Mouse (Mus musculus) heart, adult 2 months (tissue): Measurements from ENCODE around the gene Meis1.

Experiments
- CTCF ChIP-seq: fragments of 200-600 bp; IDR thresholded peaks from 2 replicates; pipeline ENCODE4 v1.8.1; 2022; ENCODE audit warnings: antibody characterized with exemption, mild to moderate bottlenecking, moderate library complexity
- POLR2A ChIP-seq: fragments of 200-500 bp; IDR thresholded peaks from 2 replicates; pipeline ENCODE4 v1.6.1; 2011; ENCODE audit warnings: mild to moderate bottlenecking, low read depth, low read length, control low read depth; ENCODE audit not compliant: insufficient read depth

DNA sequence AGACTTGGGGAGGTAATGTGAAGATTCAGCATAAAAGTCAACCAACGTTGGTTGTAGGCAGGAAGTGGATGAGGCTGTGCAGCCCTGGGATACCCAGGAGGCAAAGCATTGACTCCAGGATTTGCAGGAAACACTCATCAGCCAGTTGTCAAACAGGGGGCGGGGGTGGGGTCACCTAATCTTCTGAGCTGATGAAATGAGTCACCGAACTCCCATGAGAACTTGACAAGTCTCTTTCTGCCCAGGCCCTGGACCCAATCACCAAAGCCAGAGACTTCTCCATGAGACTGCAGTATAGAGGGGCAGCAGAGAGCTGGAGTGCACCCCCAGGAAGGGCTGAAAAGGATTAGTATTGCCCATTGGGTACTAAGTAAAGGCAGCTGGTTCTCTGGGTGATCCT, 45.0 kb downstream of the Meis1 start:
- TF ChIP-seq CTCF (no peak), POLR2A (no peak)
